Mouse (Mus musculus) liver, postnatal 0 days (tissue): ENCODE results near the gene Ints11. TPM values are rescaled to one million over a fixed set of nuclear protein-coding genes. Genes with fewer than 3 reads are reported as not detected.

Experiments used
- ATAC-seq: fragments of 200-750 bp; cut with Nextera tagmentation; 2 replicates; pipeline ENCODE4 v1.8.0; 2017; ENCODE audit warnings: mild to moderate bottlenecking, moderate library complexity
- DNase-seq: peaks from one replicate; pipeline ENCODE4 v3.0.0-alpha.2; 2016
- H3K27ac ChIP-seq: fragments of 300-500 bp; sonication (generic); 2 replicates; pipeline ENCODE4 v1.5.1; 2014; ENCODE audit warnings: antibody characterized with exemption, moderate library complexity, mild to moderate bottlenecking, low read depth
- H3K27me3 ChIP-seq: fragments of 300-500 bp; sonication (generic); 2 replicates; pipeline ENCODE4 v1.6.1; 2014; ENCODE audit warnings: low read length, control low read depth, mixed read lengths; ENCODE audit not compliant: insufficient read depth
- H3K36me3 ChIP-seq: fragments of 300-500 bp; sonication (generic); replicated peaks from 2 replicates; pipeline ENCODE4 v1.6.1; 2014; ENCODE audit warnings: mild to moderate bottlenecking, control low read depth, low read length, moderate library complexity, mixed read lengths; ENCODE audit not compliant: insufficient read depth
- H3K4me1 ChIP-seq: fragments of 300-500 bp; sonication (generic); 2 replicates; pipeline ENCODE4 v1.6.1; 2014; ENCODE audit warnings: antibody characterized with exemption, mild to moderate bottlenecking, control low read depth; ENCODE audit not compliant: insufficient read depth
- H3K4me2 ChIP-seq: fragments of 300-500 bp; sonication (generic); 2 replicates; pipeline ENCODE4 v1.6.1; 2014; ENCODE audit warnings: low read depth, mild to moderate bottlenecking, low read length, moderate library complexity, mixed read lengths
- H3K4me3 ChIP-seq: fragments of 300-500 bp; sonication (generic); 2 replicates; pipeline ENCODE4 v1.5.1; 2014; ENCODE audit warnings: low read depth, low read length
- H3K9ac ChIP-seq: fragments of 300-500 bp; sonication (generic); replicated peaks from 2 replicates; pipeline ENCODE4 v1.6.1; 2014; ENCODE audit warnings: mild to moderate bottlenecking, moderate library complexity
- H3K9me3 ChIP-seq: fragments of 300-500 bp; sonication (generic); 2 replicates; pipeline ENCODE4 v1.6.1; 2016; ENCODE audit warnings: mild to moderate bottlenecking, control low read depth, low read length, mixed read lengths
- CTCF ChIP-seq: sonication (generic); IDR thresholded peaks from 2 replicates; pipeline ENCODE4 v1.5.1; 2016; ENCODE audit warnings: antibody characterized with exemption, low read depth
- EP300 ChIP-seq: IDR thresholded peaks from 2 replicates; pipeline ENCODE4 v1.6.1; 2016; ENCODE audit warnings: antibody characterized with exemption, low read depth, mild to moderate bottlenecking
- WGBS: fragments of 180-500 bp; shearing (Covaris S2); extraction: QIAGEN DNeasy Blood & Tissue Kit; methylation state at CpG from one replicate; pipeline ENCODE4 v1.1.7; 2014; ENCODE audit not compliant: insufficient replicate concordance; 5-methylcytosine and 5-hydroxymethylcytosine counted together
- polyA plus RNA-seq: library from polyadenylated mRNA; unstranded; fragments of >200 nt; fragmentation: Nextera tagmentation; extraction: Ambion mirVana; gene quantifications from 2 replicates; pipeline ENCODE4 v1.2.1, GENCODE M21; 2015

Ints11 gene
- polyA plus RNA-seq, 1 experiment from 2014 or later = 17.4 TPM

- TF ChIP-seq CTCF = peak; percentile 59
- no peak for TF ChIP-seq EP300
- Histone ChIP-seq H3K9ac (peak within 1 kb of the TSS; percentile 95), H3K36me3 (no peaks in the 10 kb centered on the region), H3K4me2 (peak within 1 kb of the TSS; percentile 95), H3K27ac (peak within 1 kb of the TSS; percentile 80), H3K4me3 (peak within 1 kb of the TSS; percentile 73), H3K4me1 (peaks cover 40% of the 10 kb centered on the region), H3K27me3 (no peaks in the 10 kb centered on the region), H3K9me3 (no peaks in the 10 kb centered on the region)
- peak; percentile 97 for DNase-seq
- 3% methylated on average over 47 of the region's 65 CpGs for WGBS
- peak; percentile 92 for ATAC-seq
These were observed 22.3 kb upstream of the Ints11 start, which contains the start of gene Dvl1 for GRCm38 (mm10) chr4:155846871-155847578. TSS of gene Dvl1 (plus strand) at chr4:155847402.

GRCm38 (mm10) chr4:155847591-155848352, 21.6 kb upstream of the Ints11 start:
- TF ChIP-seq CTCF (peak; percentile 27; the same call in 1 of the 2 replicates), EP300 (no peak)
- Histone ChIP-seq H3K4me3 (peak overlapping the region; percentile 73), H3K9me3 (no peaks in the 10 kb centered on the region), H3K9ac (peak overlapping the region; percentile 95), H3K4me2 (peak overlapping the region; percentile 95), H3K27me3 (no peaks in the 10 kb centered on the region), H3K27ac (peak overlapping the region; percentile 80), H3K4me1 (peaks cover 40% of the 10 kb centered on the region), H3K36me3 (no peaks in the 10 kb centered on the region)
- peak; percentile 64 for DNase-seq
- peak; percentile 60 for ATAC-seq
- WGBS = 3% methylated on average over 49 of the region's 69 CpGs

GRCm38 (mm10) chr4:155848434-155849095, 20.8 kb upstream of the Ints11 start:
- Histone ChIP-seq H3K4me1 (peaks cover 40% of the 10 kb centered on the region), H3K4me2 (peak overlapping the region; percentile 95), H3K27ac (0 out of 2 replicates have a peak overlapping the region, but pooled peaks have one; percentile 80), H3K9ac (peak overlapping the region; percentile 95), H3K27me3 (no peaks in the 10 kb centered on the region), H3K36me3 (no peaks in the 10 kb centered on the region; the same call in 1 of the 2 replicates), H3K4me3 (peak overlapping the region; percentile 73), H3K9me3 (no peaks in the 10 kb centered on the region)
- ATAC-seq (no peak), DNase-seq (no peak)
- 63% methylated on average over 7 of the region's 7 CpGs for WGBS
- no peak for TF ChIP-seq EP300
- no peak for TF ChIP-seq CTCF

- TF ChIP-seq EP300 = no peak
- H3K36me3 ChIP-seq = no peaks in the 10 kb centered on the region; the same call in 1 of the 2 replicates
- H3K4me3 ChIP-seq = no peak overlapping the region
- DNase-seq (no peak), ATAC-seq (no peak)
- peak overlapping the region; percentile 95 for H3K4me2 ChIP-seq
- no peaks in the 10 kb centered on the region for H3K27me3 ChIP-seq
- peak overlapping the region; percentile 95 for H3K9ac ChIP-seq
- no peak overlapping the region for H3K27ac ChIP-seq
- H3K4me1 ChIP-seq = peaks cover 40% of the 10 kb centered on the region
- no peaks in the 10 kb centered on the region for H3K9me3 ChIP-seq
- 75% methylated on average over 2 of the region's 2 CpGs for WGBS
These were observed 20.0 kb upstream of the Ints11 start for GRCm38 (mm10) chr4:155849391-155849790.

- no peak for ATAC-seq
- no peak overlapping the region; the same call in 1 of the 2 replicates for H3K9ac ChIP-seq
- 80% methylated on average over 3 of the region's 3 CpGs for WGBS
- DNase-seq = no peak
- H3K9me3 ChIP-seq = no peaks in the 10 kb centered on the region
- H3K27me3 ChIP-seq = no peaks in the 10 kb centered on the region
- H3K4me2 ChIP-seq = peak overlapping the region; percentile 95
- no peak overlapping the region for H3K4me3 ChIP-seq
- H3K36me3 ChIP-seq = peaks cover 4% of the 10 kb centered on the region
- TF ChIP-seq EP300 = no peak
- no peak for TF ChIP-seq CTCF
- no peak overlapping the region for H3K27ac ChIP-seq
- H3K4me1 ChIP-seq = peaks cover 40% of the 10 kb centered on the region
These were observed 19.4 kb upstream of the Ints11 start for GRCm38 (mm10) chr4:155849792-155850451.
